Mouse (Mus musculus) layer of hippocampus, adult 18-20 months (tissue): ENCODE results near the gene Surf1. TPM values are rescaled to one million over a fixed set of nuclear protein-coding genes. Genes with fewer than 3 reads are reported as not detected.

Experiments used
- DNase-seq, 2 experiments: peaks; one replicate each; pipeline ENCODE4 v3.0.0; 2022; ENCODE audit warnings: low spot score in 2 of 2
- total RNA-seq, 2 experiments: library from RNA; stranded (reverse); gene quantifications; 2 replicates each; pipeline ENCODE4 v1.2.3; 2021

Surf1 gene
- total RNA-seq, 2 experiments from 2014 or later, result 109 to 111 TPM

GRCm38 (mm10) chr2:26927745-26928476 is 11.6 kb upstream of the Surf1 start:
- no peak for DNase-seq

- no peak for DNase-seq
Observed at GRCm38 (mm10) chr2:26921784-26922183, 5.5 kb upstream of the Surf1 start.

- no peak for DNase-seq
Observed at GRCm38 (mm10) chr2:26920190-26920855, 4.0 kb upstream of the Surf1 start.

- DNase-seq, result no peak
Observed at GRCm38 (mm10) chr2:26919684-26920083, 3.4 kb upstream of the Surf1 start.

GRCm38 (mm10) chr2:26916738-26917137 is 408 bp upstream of the Surf1 start:
- DNase-seq, result no peak

GRCm38 (mm10) chr2:26914148-26914941 is 2.0 kb downstream of the Surf1 start:
- no peak for DNase-seq

GRCm38 (mm10) chr2:26913416-26914147 is 2.7 kb downstream of the Surf1 start:
- DNase-seq, result no peak

- DNase-seq, result no peak
Observed at GRCm38 (mm10) chr2:26912253-26912770, 4.0 kb downstream of the Surf1 start.

- peak; percentile 52 to 58 for DNase-seq
Observed at GRCm38 (mm10) chr2:26910994-26911765, 5.2 kb downstream of the Surf1 start.

- peak; percentile 99 to 100 for DNase-seq
Observed at GRCm38 (mm10) chr2:26910124-26910993, 6.0 kb downstream of the Surf1 start, which contains the start of the genes Med22 and Rpl7a. TSS of gene Med22 (minus strand) at chr2:26910677. TSS of gene Rpl7a (plus strand) at chr2:26910764.

GRCm38 (mm10) chr2:26909387-26909784 is 6.9 kb downstream of the Surf1 start:
- DNase-seq, result no peak

- DNase-seq, result no peak
Observed at GRCm38 (mm10) chr2:26908710-26909386, 7.5 kb downstream of the Surf1 start.

GRCm38 (mm10) chr2:26907109-26907508 is 9.2 kb downstream of the Surf1 start:
- no peak for DNase-seq

- no peak for DNase-seq
Observed at GRCm38 (mm10) chr2:26906431-26906830, 9.9 kb downstream of the Surf1 start.

- no peak for DNase-seq
Observed at GRCm38 (mm10) chr2:26905936-26906335, 10.4 kb downstream of the Surf1 start.

- DNase-seq, result no peak
Observed at GRCm38 (mm10) chr2:26903311-26903710, 13.0 kb downstream of the Surf1 start.

GRCm38 (mm10) chr2:26902467-26903220 is 13.7 kb downstream of the Surf1 start, which contains the start of gene Surf6:
TSS of gene Surf6 (minus strand) at chr2:26902879.
- peak; percentile 96 to 99 for DNase-seq
